13 mouse cellular contexts compared by ENCODE assay signal in genomic region chr1:131209971-131210426, GRCm38 (mm10). TPM values are rescaled to one million over a fixed set of nuclear protein-coding genes. Genes with fewer than 3 reads are reported as not detected.
DNase-seq lines count a peak whose midpoint lies in the region; ATAC-seq and TF ChIP-seq lines count a peak whose summit lies in the region.
"Had no signal": no experiment of that assay in that cellular context is flagged by ENCODE, and none has a peak within 500 bp of the region (broad histone marks: within the 10 kb centered on the region; RNA-seq: fewer than 3 reads in every experiment).

No protein-coding gene starts in this region.

- H3K4me3 ChIP-seq in forebrain, embryonic 15.5 days = no peak overlapping the region
- no peak overlapping the region for H3K4me3 ChIP-seq in forebrain, embryonic 13.5 days
- no peak overlapping the region for H3K4me3 ChIP-seq in midbrain, embryonic 15.5 days
- H3K4me3 ChIP-seq in midbrain, embryonic 11.5 days (ENCODE audit: low read depth, low read length) = no peak overlapping the region
- H3K4me3 ChIP-seq in myocyte = no peak overlapping the region
- H3K4me3 ChIP-seq: heart, adult 2 months; limb, embryonic 12.5 days; midbrain, embryonic 12.5 days had no signal

- no peaks in the 10 kb centered on the region for H3K27me3 ChIP-seq in forebrain, embryonic 15.5 days
- no peaks in the 10 kb centered on the region for H3K27me3 ChIP-seq in forebrain, embryonic 13.5 days
- no peaks in the 10 kb centered on the region for H3K27me3 ChIP-seq in midbrain, embryonic 15.5 days (replicated peaks)
- no peaks in the 10 kb centered on the region for H3K27me3 ChIP-seq in midbrain, embryonic 11.5 days (ENCODE audit: control insufficient read depth, insufficient read depth, low read length)
- H3K27me3 ChIP-seq in myocyte (ENCODE audit: control insufficient read depth, insufficient read depth, insufficient read length) = no peaks in the 10 kb centered on the region
- H3K27me3 ChIP-seq: limb, embryonic 12.5 days; midbrain, embryonic 12.5 days had no signal

- H3K36me3 ChIP-seq in forebrain, embryonic 15.5 days = no peaks in the 10 kb centered on the region
- no peaks in the 10 kb centered on the region for H3K36me3 ChIP-seq in forebrain, embryonic 13.5 days (ENCODE audit: poor library complexity, severe bottlenecking)
- H3K36me3 ChIP-seq in midbrain, embryonic 15.5 days (replicated peaks) = no peaks in the 10 kb centered on the region
- no peaks in the 10 kb centered on the region for H3K36me3 ChIP-seq in midbrain, embryonic 11.5 days (ENCODE audit: control insufficient read depth, insufficient read depth, low read length)
- H3K36me3 ChIP-seq in myocyte (ENCODE audit: control insufficient read depth, insufficient read depth) = no peaks in the 10 kb centered on the region
- H3K36me3 ChIP-seq: limb, embryonic 12.5 days; midbrain, embryonic 12.5 days had no signal

- H3K4me2 ChIP-seq in forebrain, embryonic 15.5 days (replicated peaks) = no peak overlapping the region
- H3K4me2 ChIP-seq in forebrain, embryonic 13.5 days = no peak overlapping the region
- no peak overlapping the region for H3K4me2 ChIP-seq in midbrain, embryonic 15.5 days
- no peak overlapping the region for H3K4me2 ChIP-seq in midbrain, embryonic 11.5 days
- H3K4me2 ChIP-seq in myocyte (ENCODE audit: low read depth) = no peak overlapping the region
- H3K4me2 ChIP-seq: limb, embryonic 12.5 days; midbrain, embryonic 12.5 days had no signal

- WGBS in forebrain, embryonic 15.5 days = 74% methylated on average over 7 of the region's 8 CpGs
- 73% methylated on average over 7 of the region's 8 CpGs for WGBS in forebrain, embryonic 13.5 days
- 59% methylated on average over 8 of the region's 8 CpGs for WGBS in midbrain, embryonic 15.5 days
- 71% methylated on average over 8 of the region's 8 CpGs for WGBS in midbrain, embryonic 11.5 days

- TF ChIP-seq POLR2A in myocyte (IDR thresholded peaks at IDR 0.05; ENCODE audit: insufficient read length, low read depth) = no peak

- no peak overlapping the region for H3ac ChIP-seq in myocyte (ENCODE audit: control insufficient read depth, insufficient read length)

- no peaks in the 10 kb centered on the region for H3K9me3 ChIP-seq in forebrain, embryonic 15.5 days
- no peaks in the 10 kb centered on the region for H3K9me3 ChIP-seq in forebrain, embryonic 13.5 days (replicated peaks)
- no peaks in the 10 kb centered on the region for H3K9me3 ChIP-seq in midbrain, embryonic 15.5 days
- H3K9me3 ChIP-seq in midbrain, embryonic 11.5 days (ENCODE audit: control insufficient read depth, low read length) = no peaks in the 10 kb centered on the region
- H3K9me3 ChIP-seq: limb, embryonic 12.5 days; midbrain, embryonic 12.5 days had no signal

- DNase-seq in midbrain, embryonic 11.5 days (ENCODE audit: low spot score, missing footprints) = no peak
- DNase-seq in cerebellum, adult 11-12 months = peak; percentile 43
- DNase-seq in liver = no peak
- DNase-seq: heart, adult 2 months; kidney, adult 8-10 months had no signal

- H3K4me1 ChIP-seq in forebrain, embryonic 15.5 days = 0 out of 2 replicates have a peak, but pooled peaks cover 3% of the 10 kb centered on the region
- H3K4me1 ChIP-seq in forebrain, embryonic 13.5 days = no peaks in the 10 kb centered on the region
- H3K4me1 ChIP-seq in midbrain, embryonic 15.5 days = 0 out of 2 replicates have a peak, but pooled peaks cover 3% of the 10 kb centered on the region
- no peaks in the 10 kb centered on the region for H3K4me1 ChIP-seq in midbrain, embryonic 11.5 days (ENCODE audit: control insufficient read depth, insufficient read depth, low read length)
- H3K4me1 ChIP-seq: midbrain, embryonic 12.5 days had no signal

- H3K27ac ChIP-seq in forebrain, embryonic 15.5 days (replicated peaks) = no peak overlapping the region
- no peak overlapping the region for H3K27ac ChIP-seq in forebrain, embryonic 13.5 days
- H3K27ac ChIP-seq in midbrain, embryonic 15.5 days = no peak overlapping the region
- no peak overlapping the region for H3K27ac ChIP-seq in midbrain, embryonic 11.5 days (ENCODE audit: low read depth, low read length)
- H3K27ac ChIP-seq: heart, adult 2 months; limb, embryonic 12.5 days; midbrain, embryonic 12.5 days had no signal

- no peaks in the 10 kb centered on the region for H3K79me2 ChIP-seq in myocyte (ENCODE audit: control insufficient read depth, insufficient read depth)

- H3K9ac ChIP-seq in forebrain, embryonic 15.5 days (replicated peaks) = no peak overlapping the region
- H3K9ac ChIP-seq in forebrain, embryonic 13.5 days = no peak overlapping the region
- no peak overlapping the region for H3K9ac ChIP-seq in midbrain, embryonic 15.5 days
- H3K9ac ChIP-seq in midbrain, embryonic 11.5 days (ENCODE audit: low read length) = no peak overlapping the region
- H3K9ac ChIP-seq: limb, embryonic 12.5 days; midbrain, embryonic 12.5 days had no signal

- ATAC-seq in forebrain, embryonic 15.5 days (replicated peaks) = peak; percentile 11; the same call in 1 of the 2 replicates
- no peak for ATAC-seq in forebrain, embryonic 13.5 days
- 0 out of 2 replicates have a peak, but pooled peaks have one; percentile 39 for ATAC-seq in midbrain, embryonic 15.5 days (replicated peaks)
- no peak for ATAC-seq in midbrain, embryonic 11.5 days (ENCODE audit: low FRiP score)
- no peak for ATAC-seq in monocyte, adult 5-6 weeks (replicated peaks; ENCODE audit: insufficient number of reproducible peaks, low FRiP score, low TSS enrichment, poor library complexity, severe bottlenecking)
- ATAC-seq: activated CD4-positive, CD25-positive, alpha-beta regulatory T cell, adult 4 months had no signal

TF ChIP-seq in myocyte, 11 proteins besides CTCF, POLR2A, EP300 and RAD21:
- TF ChIP-seq MYOG (IDR thresholded peaks at IDR 0.05; ENCODE audit: control insufficient read depth in 1 of 3, insufficient read depth in 1 of 3, insufficient read length in 2 of 3, low read depth in 2 of 3) (peak; percentile 3 to 86 (median 54)), E2F4 (IDR thresholded peaks at IDR 0.05; ENCODE audit: insufficient read depth) (no peak), POLR2AphosphoS2 (IDR thresholded peaks at IDR 0.05; ENCODE audit: insufficient read length, low read depth) (no peak), MYOD1 (IDR thresholded peaks at IDR 0.05; ENCODE audit: control insufficient read depth in 1 of 3, insufficient read length in 2 of 3, low read depth in 2 of 3) (peak; percentile 24 to 62 (median 57)), MAX (IDR thresholded peaks at IDR 0.05; ENCODE audit: low read depth) (no peak), CEBPB (IDR thresholded peaks at IDR 0.05; ENCODE audit: insufficient read depth, poor library complexity, severe bottlenecking) (peak; percentile 31; the same call in 1 of the 2 replicates), REST (IDR thresholded peaks at IDR 0.05; ENCODE audit: insufficient read depth, insufficient read length) (no peak)

RNA-seq across cellular contexts. Expression of gene Rassf5, which starts 35.1 kb away (rescaled TPM):
- polyA plus RNA-seq in forebrain, embryonic 15.5 days (2015; fragmentation: Nextera tagmentation; extraction: Ambion mirVana) = 1.2 and 1.8 TPM in 2 replicates
- 0.98 and 1.1 TPM in 2 replicates for polyA plus RNA-seq in forebrain, embryonic 13.5 days (2015; fragmentation: Nextera tagmentation; extraction: Ambion mirVana)
- 3.2 and 3.6 TPM in 2 replicates for polyA plus RNA-seq in midbrain, embryonic 15.5 days (2015; fragmentation: Nextera tagmentation; extraction: Ambion mirVana)
- polyA plus RNA-seq in midbrain, embryonic 11.5 days (2014; fragmentation: Nextera tagmentation; extraction: Ambion mirVana) = 0.52 and 1.00 TPM in 2 replicates
- polyA plus RNA-seq in myocyte (2012; fragmentation: generic; extraction: Trizol) = 9.8 TPM
- 231 to 259 TPM (median 238 TPM) in 3 replicates for total RNA-seq in monocyte, adult 5-6 weeks (2017)

RNA-seq across cellular contexts. Expression of gene Eif2d, which starts 57.0 kb away (rescaled TPM):
- polyA plus RNA-seq in forebrain, embryonic 15.5 days (2015; fragmentation: Nextera tagmentation; extraction: Ambion mirVana) = 58.4 and 61.6 TPM in 2 replicates
- polyA plus RNA-seq in forebrain, embryonic 13.5 days (2015; fragmentation: Nextera tagmentation; extraction: Ambion mirVana) = 55.0 and 60.6 TPM in 2 replicates
- 50.7 and 53.6 TPM in 2 replicates for polyA plus RNA-seq in midbrain, embryonic 15.5 days (2015; fragmentation: Nextera tagmentation; extraction: Ambion mirVana)
- 55.7 and 56.7 TPM in 2 replicates for polyA plus RNA-seq in midbrain, embryonic 11.5 days (2014; fragmentation: Nextera tagmentation; extraction: Ambion mirVana)
- polyA plus RNA-seq in myocyte (2012; fragmentation: generic; extraction: Trizol) = 32.6 TPM
- 4.0 to 11.8 TPM (median 9.0 TPM) in 3 replicates for total RNA-seq in monocyte, adult 5-6 weeks (2017)

Comparison
In these comparisons a context has a peak if more than half of its experiments do, and no peak if none do; other contexts are left out.
1. ATAC-seq: peak in forebrain, embryonic 15.5 days (single experiment) and midbrain, embryonic 15.5 days (single experiment); none in forebrain, embryonic 13.5 days (single experiment), midbrain, embryonic 11.5 days (single experiment) and monocyte, adult 5-6 weeks (single experiment).